Mouse (Mus musculus): ENCODE data around the gene Plxnc1.

GRCm38 (mm10) chr10:94938899-94939298 lies 5.7 kb downstream of the Plxnc1 start:
- TF ChIP-seq ZC3H11A (IDR thresholded peaks at IDR 0.05; ENCODE audit: borderline replicate concordance, low read depth, low read length) (no peak), CHD2 (IDR thresholded peaks at IDR 0.05; ENCODE audit: low read depth, low read length) (no peak), ZNF384 (IDR thresholded peaks at IDR 0.05; ENCODE audit: low read depth, low read length) (no peak)
